Mouse (Mus musculus) MEL (cell line): Measurements from ENCODE around the gene Nkx1-2.

Experiments used
- BHLHE40 ChIP-seq: IDR thresholded peaks from 2 replicates; pipeline ENCODE4 v1.6.1; 2012; ENCODE audit warnings: low read depth, mild to moderate bottlenecking, inconsistent platforms, low read length, improper control_type of control experiment, borderline replicate concordance
- CTCF ChIP-seq, 3 experiments: IDR thresholded peaks in 2 of 3; conservative IDR thresholded peaks in 1 of 3; 2 replicates each; pipeline ENCODE4 v1.5.1; 2011 to 2012; ENCODE audit warnings: low read length in 3 of 3, low read depth in 2 of 3, mild to moderate bottlenecking in 2 of 3, improper control_type of control experiment in 1 of 3, inconsistent platforms in 1 of 3, mixed read lengths in 1 of 3, moderate library complexity in 1 of 3; ENCODE audit not compliant: control insufficient read depth in 1 of 3, insufficient read depth in 1 of 3, poor library complexity in 1 of 3, severe bottlenecking in 1 of 3
- E2F4 ChIP-seq: IDR thresholded peaks from 2 replicates; pipeline ENCODE4 v1.6.1; 2011; ENCODE audit warnings: low read depth, low read length, improper control_type of control experiment, borderline replicate concordance
- GATA1 ChIP-seq: IDR thresholded peaks from 2 replicates; pipeline ENCODE4 v1.6.1; 2011; ENCODE audit warnings: low read depth, low read length, improper control_type of control experiment
- HCFC1 ChIP-seq: IDR thresholded peaks from 2 replicates; pipeline ENCODE4 v1.6.1; 2012; ENCODE audit warnings: low read depth, mild to moderate bottlenecking, inconsistent platforms, low read length, improper control_type of control experiment, moderate library complexity
- KAT2A ChIP-seq: conservative IDR thresholded peaks from 2 replicates; pipeline ENCODE4 v1.6.1; 2012; ENCODE audit warnings: low read depth, low read length, improper control_type of control experiment, inconsistent platforms
- MAFK ChIP-seq: IDR thresholded peaks from 2 replicates; pipeline ENCODE4 v1.6.1; 2011; ENCODE audit warnings: low read depth, mild to moderate bottlenecking, low read length, improper control_type of control experiment, borderline replicate concordance
- MAX ChIP-seq: IDR thresholded peaks from 2 replicates; pipeline ENCODE4 v1.6.1; 2011; ENCODE audit warnings: low read length, improper control_type of control experiment
- MEF2A ChIP-seq: IDR thresholded peaks from 2 replicates; pipeline ENCODE4 v1.6.1; 2014; ENCODE audit warnings: low read depth, mild to moderate bottlenecking, inconsistent platforms, low read length, improper control_type of control experiment; ENCODE audit not compliant: poor library complexity, insufficient replicate concordance, severe bottlenecking; ENCODE audit errors: extremely low read depth
- POLR2A ChIP-seq, 2 experiments: IDR thresholded peaks; 2 replicates each; pipeline ENCODE4 v1.6.1; 2011 to 2012; ENCODE audit warnings: low read length in 2 of 2, mild to moderate bottlenecking in 2 of 2, control low read depth in 1 of 2, improper control_type of control experiment in 1 of 2, low read depth in 1 of 2, moderate library complexity in 1 of 2; ENCODE audit not compliant: control insufficient read depth in 1 of 2, insufficient read depth in 1 of 2, poor library complexity in 1 of 2
- USF1 ChIP-seq: IDR thresholded peaks from 2 replicates; pipeline ENCODE4 v1.6.1; 2014; ENCODE audit warnings: low read depth, mild to moderate bottlenecking, inconsistent platforms, low read length, improper control_type of control experiment, moderate library complexity
- USF2 ChIP-seq, 2 experiments: IDR thresholded peaks; 2 replicates each; pipeline ENCODE4 v1.6.1; 2011 to 2012; ENCODE audit warnings: improper control_type of control experiment in 2 of 2, low read length in 2 of 2, borderline replicate concordance in 1 of 2, inconsistent platforms in 1 of 2, low read depth in 1 of 2, mild to moderate bottlenecking in 1 of 2; ENCODE audit not compliant: insufficient read depth in 1 of 2
- ZC3H11A ChIP-seq: IDR thresholded peaks from 2 replicates; pipeline ENCODE4 v1.6.1; 2012; ENCODE audit warnings: low read depth, mild to moderate bottlenecking, inconsistent platforms, low read length, improper control_type of control experiment

DNA sequence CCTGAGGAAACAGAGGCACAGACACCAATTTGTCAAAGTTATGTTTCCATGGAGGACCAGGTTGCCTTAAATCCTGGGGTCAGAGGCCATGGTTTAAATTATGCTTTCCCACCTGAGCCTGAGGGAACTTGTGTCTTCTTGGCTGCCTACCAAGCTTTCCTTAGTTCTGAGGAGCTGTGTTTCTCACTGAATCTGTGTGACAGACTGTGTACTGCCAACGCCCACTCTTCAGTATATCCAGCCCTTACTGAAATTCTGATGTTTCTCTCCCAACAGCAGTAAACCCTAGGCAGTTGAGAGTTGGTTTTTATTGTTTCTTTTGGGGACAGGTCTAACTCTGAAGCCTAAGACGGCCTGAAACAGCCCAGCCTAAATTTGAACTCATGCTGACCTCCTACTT lies 5.7 kb downstream of the Nkx1-2 start:
- TF ChIP-seq CTCF (IDR thresholded peaks at IDR 0.05 in 2 of 3, conservative IDR thresholded peaks at IDR 0.05 in 1 of 3; ENCODE audit: control insufficient read depth in 1 of 3, insufficient read depth in 1 of 3, low read depth in 2 of 3, low read length in 3 of 3, poor library complexity in 1 of 3, severe bottlenecking in 1 of 3) = no peak
- TF ChIP-seq USF2 (IDR thresholded peaks at IDR 0.05; ENCODE audit: borderline replicate concordance in 1 of 2, insufficient read depth in 1 of 2, low read depth in 1 of 2, low read length in 2 of 2) = no peak
- no peak for TF ChIP-seq USF1
- TF ChIP-seq GATA1 = no peak
- no peak for TF ChIP-seq MAFK
- no peak for TF ChIP-seq E2F4
- TF ChIP-seq MEF2A = no peak
- TF ChIP-seq HCFC1 = no peak
- no peak for TF ChIP-seq BHLHE40
- TF ChIP-seq MAX = no peak
- no peak for TF ChIP-seq ZC3H11A
- no peak for TF ChIP-seq KAT2A
- TF ChIP-seq POLR2A (IDR thresholded peaks at IDR 0.05; ENCODE audit: control insufficient read depth in 1 of 2, insufficient read depth in 1 of 2, low read depth in 1 of 2, low read length in 2 of 2, poor library complexity in 1 of 2) = no peak
